Mouse (Mus musculus): ENCODE measurements around the gene Tob1. TPM values are rescaled to one million over a fixed set of nuclear protein-coding genes. Genes with fewer than 3 reads are reported as not detected.
A peak's percentile ranks its signal among the peaks of the same experiment; 100 is the strongest.

The Tob1 gene
- polyA plus RNA-seq, 1 experiment from 2014 or later, result 74.1 TPM

DNA sequence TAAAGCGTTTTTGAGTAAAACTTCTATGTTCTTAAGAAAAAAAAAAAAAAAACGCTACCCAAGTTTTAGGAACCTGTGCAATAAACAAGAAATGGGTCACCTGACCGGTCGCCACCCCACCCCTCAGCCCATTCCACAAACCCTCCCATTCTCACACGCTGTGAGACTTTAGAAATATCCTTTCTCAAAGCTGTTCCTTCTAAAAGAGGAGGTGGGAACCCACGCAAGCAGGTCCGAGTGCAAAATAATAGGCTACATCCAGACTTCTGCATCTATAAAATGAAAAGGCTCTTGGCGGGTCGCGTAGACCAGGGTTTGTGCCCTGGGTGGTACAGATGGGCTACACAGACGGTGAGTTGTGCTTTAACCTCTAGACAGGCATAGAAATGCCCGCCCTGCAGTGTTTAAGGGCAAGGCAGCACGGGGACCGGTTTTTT lies 1.5 kb upstream of the Tob1 start:
- ATAC-seq (ENCODE audit: low FRiP score, low TSS enrichment) (no peak), DNase-seq (ENCODE audit: low spot score) (no peak)
- H3K27me3 ChIP-seq (ENCODE audit: control insufficient read depth, insufficient read depth, low read length), result no peaks in the 10 kb centered on the region
- peak overlapping the region; percentile 56 for H3K4me2 ChIP-seq (replicated peaks; ENCODE audit: low read depth)
- no peaks in the 10 kb centered on the region for H3K9me3 ChIP-seq (ENCODE audit: control insufficient read depth, low read length)
- H3K9ac ChIP-seq (ENCODE audit: low read length), result peak overlapping the region; percentile 60
- peak overlapping the region; percentile 28 for H3K4me3 ChIP-seq (ENCODE audit: low read depth, low read length)
- 1% methylated on average over 14 of the region's 14 CpGs for WGBS
- TF ChIP-seq CTCF (IDR thresholded peaks at IDR 0.05; ENCODE audit: low read depth), result 0 out of 2 replicates have a peak, but pooled peaks have one; percentile 0
- TF ChIP-seq EP300 (optimal IDR thresholded peaks at IDR 0.05), result no peak
- H3K27ac ChIP-seq (replicated peaks), result peak overlapping the region; percentile 95
- H3K4me1 ChIP-seq (replicated peaks; ENCODE audit: control insufficient read depth, insufficient read depth), result no peaks in the 10 kb centered on the region
- peaks cover 7% of the 10 kb centered on the region for H3K36me3 ChIP-seq (ENCODE audit: control insufficient read depth, insufficient read depth, low read length)

DNA sequence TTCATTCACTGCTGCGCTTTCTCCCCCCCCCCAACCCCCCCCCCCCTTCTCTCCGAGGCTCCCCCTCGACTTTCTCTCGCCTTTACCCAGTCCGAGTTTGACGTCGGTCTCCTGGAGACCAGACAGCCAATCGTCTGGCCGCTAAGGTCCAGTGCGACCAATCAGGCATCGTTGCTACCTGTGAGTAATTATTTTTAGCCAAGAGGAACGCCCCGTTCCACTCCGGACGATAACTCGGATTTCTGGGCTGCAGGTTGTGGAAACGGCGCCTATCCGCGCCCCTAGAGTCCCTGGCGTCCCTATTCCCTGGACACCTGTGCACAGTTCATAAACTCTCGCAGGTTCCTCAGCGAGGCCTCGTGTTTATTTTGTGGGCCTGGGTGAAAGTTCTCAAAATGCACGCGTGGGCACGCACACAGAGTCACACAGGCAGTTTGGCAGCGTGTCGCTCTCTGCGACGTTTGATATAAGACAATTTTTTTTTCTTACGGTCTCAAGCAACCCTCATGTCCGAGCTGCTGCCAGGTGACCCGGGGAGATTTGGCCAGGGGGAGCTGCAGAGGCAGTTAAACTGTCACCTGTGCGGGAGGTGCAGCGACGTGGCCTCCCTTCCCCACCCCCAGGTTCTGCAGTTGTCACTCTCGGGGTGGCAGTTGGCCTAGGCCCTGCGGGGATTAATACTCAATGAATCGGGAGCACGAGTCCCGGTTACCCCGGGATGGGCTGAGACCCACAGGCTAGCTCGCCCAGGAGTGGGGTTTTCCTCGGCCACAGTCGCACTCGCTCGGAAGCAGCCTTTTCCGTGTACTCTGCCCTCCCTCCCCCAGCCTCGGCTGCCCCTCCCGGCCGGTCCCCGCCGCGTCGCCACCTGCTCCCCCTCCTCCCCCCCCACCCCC lies 815 bp upstream of the Tob1 start:
- H3K4me2 ChIP-seq (replicated peaks; ENCODE audit: low read depth), result peak overlapping the region; percentile 95
- DNase-seq (ENCODE audit: low spot score), result peak; percentile 95
- under 1% methylated on average over 44 of the region's 56 CpGs for WGBS
- H3K27ac ChIP-seq (replicated peaks), result peak overlapping the region; percentile 99
- H3K27me3 ChIP-seq (ENCODE audit: control insufficient read depth, insufficient read depth, low read length), result no peaks in the 10 kb centered on the region
- peak overlapping the region; percentile 52 for H3K4me3 ChIP-seq (ENCODE audit: low read depth, low read length)
- TF ChIP-seq CTCF (IDR thresholded peaks at IDR 0.05; ENCODE audit: low read depth) (no peak; the same call in 1 of the 2 replicates), EP300 (optimal IDR thresholded peaks at IDR 0.05) (no peak)
- ATAC-seq (ENCODE audit: low FRiP score, low TSS enrichment), result peak; percentile 87
- H3K36me3 ChIP-seq (ENCODE audit: control insufficient read depth, insufficient read depth, low read length), result peaks cover 7% of the 10 kb centered on the region
- H3K9ac ChIP-seq (ENCODE audit: low read length), result peak overlapping the region; percentile 74
- H3K9me3 ChIP-seq (ENCODE audit: control insufficient read depth, low read length), result no peaks in the 10 kb centered on the region
- no peaks in the 10 kb centered on the region for H3K4me1 ChIP-seq (replicated peaks; ENCODE audit: control insufficient read depth, insufficient read depth)

DNA sequence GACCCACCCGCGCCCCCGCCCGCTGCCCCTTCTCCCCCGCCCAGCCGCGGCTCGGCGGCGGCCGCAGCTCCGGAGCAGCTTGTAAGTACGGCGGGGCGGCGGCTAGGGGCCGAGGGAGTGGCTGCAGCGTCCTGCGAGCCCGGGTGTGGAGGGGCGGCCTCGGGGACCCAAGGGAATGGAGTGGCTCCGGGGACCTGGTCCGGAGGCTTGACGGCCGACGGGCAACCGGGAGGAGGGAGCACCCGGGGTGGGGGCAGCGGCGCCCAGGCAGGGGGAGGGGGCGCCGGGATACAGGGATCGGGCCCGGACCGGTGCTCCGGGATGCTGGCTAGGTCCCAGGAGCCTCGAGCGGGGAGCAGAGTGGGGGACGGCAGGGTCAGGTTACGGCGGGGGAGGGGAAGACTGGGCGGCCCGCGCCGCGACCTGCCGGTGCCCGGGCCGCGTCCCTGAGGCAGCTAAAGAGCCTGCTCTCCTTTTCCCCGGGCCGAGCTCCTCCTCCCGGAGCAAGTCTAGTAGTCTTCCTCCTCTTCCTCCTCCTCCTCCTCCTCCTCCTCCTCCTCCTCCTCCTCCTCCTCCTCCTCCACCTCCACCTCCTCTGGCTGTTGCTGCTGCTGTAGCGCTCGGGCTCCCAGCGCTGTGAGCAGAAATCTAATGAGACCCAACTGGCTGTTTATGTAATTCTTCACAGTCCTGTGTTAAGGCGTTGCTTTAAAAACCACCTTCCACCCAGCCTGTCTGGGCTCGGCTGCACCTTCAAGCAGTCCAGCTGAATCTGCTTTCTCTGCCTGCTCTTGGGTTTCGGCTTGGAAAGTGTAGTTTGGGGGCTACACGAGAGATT lies 616 bp downstream of the Tob1 start:
- peaks cover 7% of the 10 kb centered on the region for H3K36me3 ChIP-seq (ENCODE audit: control insufficient read depth, insufficient read depth, low read length)
- peak overlapping the region; percentile 97 for H3K4me3 ChIP-seq (ENCODE audit: low read depth, low read length)
- H3K4me2 ChIP-seq (replicated peaks; ENCODE audit: low read depth), result peak overlapping the region; percentile 51
- DNase-seq (ENCODE audit: low spot score) (peak; percentile 80), ATAC-seq (ENCODE audit: low FRiP score, low TSS enrichment) (peak; percentile 1; the same call in 1 of the 2 replicates)
- H3K9me3 ChIP-seq (ENCODE audit: control insufficient read depth, low read length), result no peaks in the 10 kb centered on the region
- no peaks in the 10 kb centered on the region for H3K27me3 ChIP-seq (ENCODE audit: control insufficient read depth, insufficient read depth, low read length)
- WGBS, result 2% methylated on average over 30 of the region's 61 CpGs
- no peaks in the 10 kb centered on the region for H3K4me1 ChIP-seq (replicated peaks; ENCODE audit: control insufficient read depth, insufficient read depth)
- H3K27ac ChIP-seq (replicated peaks), result peak overlapping the region; percentile 98
- TF ChIP-seq CTCF (IDR thresholded peaks at IDR 0.05; ENCODE audit: low read depth) (peak; percentile 2; the same call in 1 of the 2 replicates), EP300 (optimal IDR thresholded peaks at IDR 0.05) (no peak)
- peak overlapping the region; percentile 98 for H3K9ac ChIP-seq (ENCODE audit: low read length)

DNA sequence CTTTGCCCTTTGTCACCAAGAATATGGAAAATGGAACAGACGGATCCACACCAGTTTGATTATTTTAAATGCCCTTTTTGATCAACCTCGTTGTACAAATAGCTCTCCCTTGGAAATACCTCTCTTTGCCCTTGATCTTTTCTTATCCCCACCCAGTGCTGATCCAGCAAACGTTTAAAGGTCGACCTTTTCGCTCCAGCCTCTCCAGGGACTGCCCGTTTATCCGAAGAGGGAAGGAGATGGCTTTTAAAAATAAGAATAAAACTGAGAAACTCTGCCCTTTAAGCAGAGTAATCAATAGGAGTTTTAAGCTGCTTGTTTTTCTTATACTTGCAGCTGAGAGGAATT lies 1.2 kb downstream of the Tob1 start:
- Histone ChIP-seq H3K9ac (ENCODE audit: low read length) (peak overlapping the region; percentile 98), H3K36me3 (ENCODE audit: control insufficient read depth, insufficient read depth, low read length) (peaks cover 7% of the 10 kb centered on the region), H3K4me1 (replicated peaks; ENCODE audit: control insufficient read depth, insufficient read depth) (no peaks in the 10 kb centered on the region), H3K27me3 (ENCODE audit: control insufficient read depth, insufficient read depth, low read length) (no peaks in the 10 kb centered on the region), H3K4me2 (replicated peaks; ENCODE audit: low read depth) (peak overlapping the region; percentile 51), H3K9me3 (ENCODE audit: control insufficient read depth, low read length) (no peaks in the 10 kb centered on the region), H3K27ac (replicated peaks) (peak overlapping the region; percentile 49), H3K4me3 (ENCODE audit: low read depth, low read length) (peak overlapping the region; percentile 97)
- DNase-seq (ENCODE audit: low spot score) (no peak), ATAC-seq (ENCODE audit: low FRiP score, low TSS enrichment) (no peak)
- TF ChIP-seq CTCF (IDR thresholded peaks at IDR 0.05; ENCODE audit: low read depth) (no peak), EP300 (optimal IDR thresholded peaks at IDR 0.05) (no peak)
- WGBS, result 2% methylated on average over 7 of the region's 7 CpGs

DNA sequence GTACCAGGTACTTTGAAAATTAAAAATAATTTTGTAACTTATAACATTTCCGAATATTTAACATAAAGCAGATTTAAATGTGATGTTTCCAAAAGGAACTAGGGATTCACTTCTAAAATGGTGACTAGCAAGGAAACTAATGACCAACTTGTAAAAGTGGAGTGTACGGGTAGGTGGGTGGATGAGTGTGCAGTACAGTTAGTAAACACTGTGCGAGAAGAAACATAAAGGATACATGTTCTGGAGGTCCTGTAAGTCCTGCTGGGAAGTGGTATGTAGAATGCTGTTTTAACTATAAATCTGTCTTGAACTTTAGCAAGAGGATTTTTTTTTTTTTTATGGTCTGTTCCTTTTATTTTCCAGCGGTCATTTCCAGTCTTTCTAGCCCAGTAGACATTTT lies 1.7 kb downstream of the Tob1 start:
- Histone ChIP-seq H3K9ac (ENCODE audit: low read length) (no peak overlapping the region), H3K4me2 (replicated peaks; ENCODE audit: low read depth) (peak overlapping the region; percentile 51), H3K36me3 (ENCODE audit: control insufficient read depth, insufficient read depth, low read length) (peaks cover 7% of the 10 kb centered on the region), H3K4me3 (ENCODE audit: low read depth, low read length) (peak overlapping the region; percentile 97; the same call in 1 of the 2 replicates), H3K4me1 (replicated peaks; ENCODE audit: control insufficient read depth, insufficient read depth) (no peaks in the 10 kb centered on the region), H3K27me3 (ENCODE audit: control insufficient read depth, insufficient read depth, low read length) (no peaks in the 10 kb centered on the region), H3K9me3 (ENCODE audit: control insufficient read depth, low read length) (no peaks in the 10 kb centered on the region), H3K27ac (replicated peaks) (no peak overlapping the region)
- 55% methylated on average over 4 of the region's 4 CpGs for WGBS
- DNase-seq (ENCODE audit: low spot score) (no peak), ATAC-seq (ENCODE audit: low FRiP score, low TSS enrichment) (no peak)
- TF ChIP-seq EP300 (optimal IDR thresholded peaks at IDR 0.05) (no peak), CTCF (IDR thresholded peaks at IDR 0.05; ENCODE audit: low read depth) (no peak)
